Mouse (Mus musculus): ENCODE results near the gene Ccdc73. TPM values are rescaled to one million over a fixed set of nuclear protein-coding genes. Genes with fewer than 3 reads are reported as not detected.

Ccdc73 gene
- total and polyA plus RNA-seq, 3 experiments: 0.08 to 0.43 TPM; not detected in 1

- H3K79me2 ChIP-seq (ENCODE audit: control insufficient read depth, insufficient read depth, low read length, poor library complexity): no peaks in the 10 kb centered on the region
- no peak overlapping the region for H3K27ac ChIP-seq (ENCODE audit: control insufficient read depth, low read depth, low read length)
- H3K4me1 ChIP-seq (ENCODE audit: control insufficient read depth in 1 of 2, insufficient read depth in 2 of 2, low read length in 2 of 2): no peaks in the 10 kb centered on the region
- no peak overlapping the region for H3K4me3 ChIP-seq (ENCODE audit: control insufficient read depth in 1 of 2, insufficient read depth in 1 of 2, low read depth in 2 of 2, low read length in 2 of 2)
- H3K27me3 ChIP-seq (ENCODE audit: control insufficient read depth in 1 of 2, insufficient read depth in 2 of 2, low read length in 2 of 2): peaks cover 5 to 12% of the 10 kb centered on the region in 2 experiments; a peak in 3 of 4 replicates
- H3K9me3 ChIP-seq (replicated peaks; ENCODE audit: insufficient read depth, low read length): no peaks in the 10 kb centered on the region
- no peaks in the 10 kb centered on the region for H3K36me3 ChIP-seq (ENCODE audit: control insufficient read depth in 1 of 2, insufficient read depth in 2 of 2, low read length in 2 of 2)
- no peak for TF ChIP-seq TBP (IDR thresholded peaks at IDR 0.05; ENCODE audit: low read depth, low read length)
- no peak for TF ChIP-seq MAZ (IDR thresholded peaks at IDR 0.05; ENCODE audit: low read depth, low read length)
- TF ChIP-seq POLR2AphosphoS5 (IDR thresholded peaks at IDR 0.05; ENCODE audit: borderline replicate concordance, low read depth, low read length): no peak
- TF ChIP-seq E2F4 (IDR thresholded peaks at IDR 0.05; ENCODE audit: borderline replicate concordance, low read depth, low read length): no peak
- TF ChIP-seq MYB (IDR thresholded peaks at IDR 0.05; ENCODE audit: low read depth, low read length): no peak
- TF ChIP-seq USF1 (IDR thresholded peaks at IDR 0.05; ENCODE audit: low read depth, low read length): no peak
- no peak for TF ChIP-seq ZC3H11A (IDR thresholded peaks at IDR 0.05; ENCODE audit: low read depth, low read length)
- no peak for TF ChIP-seq ZNF384 (IDR thresholded peaks at IDR 0.05; ENCODE audit: low read depth, low read length)
- TF ChIP-seq ZKSCAN1 (IDR thresholded peaks at IDR 0.05; ENCODE audit: low read depth, low read length): no peak
- no peak for TF ChIP-seq KAT2A (conservative IDR thresholded peaks at IDR 0.05; ENCODE audit: low read depth, low read length)
- DNase-seq (ENCODE audit: low read depth, low spot score): no peak
- no peak overlapping the region for H3K9ac ChIP-seq (ENCODE audit: control insufficient read depth, low read depth, low read length, poor library complexity, severe bottlenecking)
These were observed 8.5 kb upstream of the Ccdc73 start for GRCm38 (mm10) chr2:104859060-104859459.

GRCm38 (mm10) chr2:104860426-104860825 lies 7.2 kb upstream of the Ccdc73 start:
- H3K9ac ChIP-seq (ENCODE audit: control insufficient read depth, low read depth, low read length, poor library complexity, severe bottlenecking): no peak overlapping the region
- TF ChIP-seq POLR2A (IDR thresholded peaks at IDR 0.05; ENCODE audit: control insufficient read depth in 1 of 2, insufficient read depth in 1 of 2, low read depth in 1 of 2, low read length in 2 of 2, poor library complexity in 1 of 2) (no peak), USF1 (IDR thresholded peaks at IDR 0.05; ENCODE audit: low read depth, low read length) (no peak), MYB (IDR thresholded peaks at IDR 0.05; ENCODE audit: low read depth, low read length) (no peak), EP300 (IDR thresholded peaks at IDR 0.05; ENCODE audit: low read depth in 1 of 2, low read length in 2 of 2) (no peak), ZC3H11A (IDR thresholded peaks at IDR 0.05; ENCODE audit: low read depth, low read length) (no peak), USF2 (IDR thresholded peaks at IDR 0.05; ENCODE audit: borderline replicate concordance in 1 of 2, insufficient read depth in 1 of 2, low read depth in 1 of 2, low read length in 2 of 2) (no peak), TBP (IDR thresholded peaks at IDR 0.05; ENCODE audit: low read depth, low read length) (no peak), ZMIZ1 (IDR thresholded peaks at IDR 0.05; ENCODE audit: low read depth, low read length) (no peak), GATA1 (IDR thresholded peaks at IDR 0.05; ENCODE audit: low read depth, low read length) (no peak), TAL1 (IDR thresholded peaks at IDR 0.05; ENCODE audit: low read length) (no peak), UBTF (IDR thresholded peaks at IDR 0.05; ENCODE audit: borderline replicate concordance, insufficient read depth, low read depth, low read length) (no peak), GABPA (IDR thresholded peaks at IDR 0.05; ENCODE audit: low read depth, low read length) (no peak), NRF1 (IDR thresholded peaks at IDR 0.05; ENCODE audit: insufficient read depth, low read depth, low read length, poor library complexity, severe bottlenecking) (no peak), ZNF384 (IDR thresholded peaks at IDR 0.05; ENCODE audit: low read depth, low read length) (no peak), E2F4 (IDR thresholded peaks at IDR 0.05; ENCODE audit: borderline replicate concordance, low read depth, low read length) (no peak), MXI1 (IDR thresholded peaks at IDR 0.05; ENCODE audit: low read depth, low read length) (no peak), ZKSCAN1 (IDR thresholded peaks at IDR 0.05; ENCODE audit: low read depth, low read length) (no peak), RAD21 (IDR thresholded peaks at IDR 0.05; ENCODE audit: low read depth, low read length) (no peak)

More at GRCm38 (mm10) chr2:104860426-104860825, 7.2 kb upstream of the Ccdc73 start:
- Histone ChIP-seq H3K4me1 (ENCODE audit: control insufficient read depth in 1 of 2, insufficient read depth in 2 of 2, low read length in 2 of 2) (no peaks in the 10 kb centered on the region), H3K27me3 (ENCODE audit: control insufficient read depth in 1 of 2, insufficient read depth in 2 of 2, low read length in 2 of 2) (peaks cover 5 to 12% of the 10 kb centered on the region in 2 experiments; a peak in 3 of 4 replicates), H3K27ac (ENCODE audit: control insufficient read depth, low read depth, low read length) (no peak overlapping the region), H3K36me3 (ENCODE audit: control insufficient read depth in 1 of 2, insufficient read depth in 2 of 2, low read length in 2 of 2) (no peaks in the 10 kb centered on the region), H3K9me3 (replicated peaks; ENCODE audit: insufficient read depth, low read length) (no peaks in the 10 kb centered on the region), H3K79me2 (ENCODE audit: control insufficient read depth, insufficient read depth, low read length, poor library complexity) (no peaks in the 10 kb centered on the region), H3K4me3 (ENCODE audit: control insufficient read depth in 1 of 2, insufficient read depth in 1 of 2, low read depth in 2 of 2, low read length in 2 of 2) (no peak overlapping the region)
- DNase-seq (ENCODE audit: low read depth, low spot score): no peak

All from MEL (cell line).